Mouse (Mus musculus) megakaryocyte-erythroid progenitor cell, adult 5-6 weeks (primary cell): Measurements from ENCODE around the gene Ccdc194. TPM values are rescaled to one million over a fixed set of nuclear protein-coding genes. Genes with fewer than 3 reads are reported as not detected.

ENCODE experiments used
- total RNA-seq, 2 experiments: library from RNA; stranded (forward) in 1 of 2; stranded (reverse) in 1 of 2; fragments of 200-1000, 215-1000 nt in 1 of 2; fragments of >200 nt in 1 of 2; fragmentation: Nextera tagmentation in 1 of 2; gene quantifications; 2 replicates each; pipeline ENCODE4 v1.2.3; 2014 to 2017

Ccdc194 gene
- total RNA-seq, 2 experiments from 2014 or later, result not detected

Other genes with a start within 250 kb of the Ccdc194 start
- 147 and 161 TPM in 2 replicates for gene Use1, start 158.9 kb downstream of the Ccdc194 start, total RNA-seq (2014; fragmentation: Nextera tagmentation)
- 129 and 139 TPM in 2 replicates for gene Use1, start 158.9 kb downstream of the Ccdc194 start, total RNA-seq (2017)
- gene Ocel1, start 154.4 kb downstream of the Ccdc194 start, total RNA-seq (2014; fragmentation: Nextera tagmentation), result 6.4 and 7.4 TPM in 2 replicates
- 8.1 and 13.8 TPM in 2 replicates for gene Ocel1, start 154.4 kb downstream of the Ccdc194 start, total RNA-seq (2017)
- 1.4 and 3.2 TPM in 2 replicates for gene Nr2f6, start 143.8 kb downstream of the Ccdc194 start, total RNA-seq (2014; fragmentation: Nextera tagmentation)
- 1.7 TPM in 1 of 2 replicates, not detected in the other for gene Nr2f6, start 143.8 kb downstream of the Ccdc194 start, total RNA-seq (2017)
- not detected in 2 replicates for gene Ushbp1, start 129.9 kb downstream of the Ccdc194 start, total RNA-seq (2014; fragmentation: Nextera tagmentation)
- not detected in 2 replicates for gene Ushbp1, start 129.9 kb downstream of the Ccdc194 start, total RNA-seq (2017)
- gene Babam1, start 128.8 kb downstream of the Ccdc194 start, total RNA-seq (2014; fragmentation: Nextera tagmentation), result 107 and 130 TPM in 2 replicates
- gene Babam1, start 128.8 kb downstream of the Ccdc194 start, total RNA-seq (2017), result 73.7 and 90.2 TPM in 2 replicates
- gene Ankle1, start 119.7 kb downstream of the Ccdc194 start, total RNA-seq (2014; fragmentation: Nextera tagmentation), result 42.2 and 46.2 TPM in 2 replicates
- gene Ankle1, start 119.7 kb downstream of the Ccdc194 start, total RNA-seq (2017), result 13.3 and 23.5 TPM in 2 replicates
- gene Abhd8, start 62.1 kb downstream of the Ccdc194 start, total RNA-seq (2014; fragmentation: Nextera tagmentation), result 5.3 and 7.1 TPM in 2 replicates
- 4.7 and 6.3 TPM in 2 replicates for gene Abhd8, start 62.1 kb downstream of the Ccdc194 start, total RNA-seq (2017)
- gene Mrpl34, start 60.8 kb downstream of the Ccdc194 start, total RNA-seq (2014; fragmentation: Nextera tagmentation), result 82.3 and 120 TPM in 2 replicates
- gene Mrpl34, start 60.8 kb downstream of the Ccdc194 start, total RNA-seq (2017), result 46.7 and 63.4 TPM in 2 replicates
- 31.4 and 47.5 TPM in 2 replicates for gene Dda1, start 56.5 kb downstream of the Ccdc194 start, total RNA-seq (2014; fragmentation: Nextera tagmentation)
- gene Dda1, start 56.5 kb downstream of the Ccdc194 start, total RNA-seq (2017), result 13.3 and 19.6 TPM in 2 replicates
- 2.4 and 4.5 TPM in 2 replicates for gene Ano8, start 39.7 kb downstream of the Ccdc194 start, total RNA-seq (2014; fragmentation: Nextera tagmentation)
- 2.3 and 3.4 TPM in 2 replicates for gene Ano8, start 39.7 kb downstream of the Ccdc194 start, total RNA-seq (2017)
- gene Gtpbp3, start 37.6 kb downstream of the Ccdc194 start, total RNA-seq (2014; fragmentation: Nextera tagmentation), result 15.1 and 20.3 TPM in 2 replicates
- gene Gtpbp3, start 37.6 kb downstream of the Ccdc194 start, total RNA-seq (2017), result 18.7 and 32.1 TPM in 2 replicates
- gene Plvap, start 14.0 kb downstream of the Ccdc194 start, total RNA-seq (2014; fragmentation: Nextera tagmentation), result 7.2 and 8.9 TPM in 2 replicates
- 6.9 and 9.3 TPM in 2 replicates for gene Plvap, start 14.0 kb downstream of the Ccdc194 start, total RNA-seq (2017)
- 31.1 and 46.7 TPM in 2 replicates for gene Bst2, start 11.7 kb upstream of the Ccdc194 start, total RNA-seq (2014; fragmentation: Nextera tagmentation)
- gene Bst2, start 11.7 kb upstream of the Ccdc194 start, total RNA-seq (2017), result 34.9 and 90.9 TPM in 2 replicates
- 19.9 and 24.4 TPM in 2 replicates for gene Mvb12a, start 17.2 kb upstream of the Ccdc194 start, total RNA-seq (2014; fragmentation: Nextera tagmentation)
- gene Mvb12a, start 17.2 kb upstream of the Ccdc194 start, total RNA-seq (2017), result 23.9 and 31.7 TPM in 2 replicates
- not detected in 2 replicates for gene Tmem221, start 33.2 kb upstream of the Ccdc194 start, total RNA-seq (2014; fragmentation: Nextera tagmentation)
- not detected in 2 replicates for gene Tmem221, start 33.2 kb upstream of the Ccdc194 start, total RNA-seq (2017)
- not detected in 2 replicates for gene Nxnl1, start 40.9 kb upstream of the Ccdc194 start, total RNA-seq (2014; fragmentation: Nextera tagmentation)
- gene Nxnl1, start 40.9 kb upstream of the Ccdc194 start, total RNA-seq (2017), result not detected in 2 replicates
- 3.0 and 6.3 TPM in 2 replicates for gene Slc27a1, start 43.2 kb upstream of the Ccdc194 start, total RNA-seq (2014; fragmentation: Nextera tagmentation)
- 0.95 and 3.1 TPM in 2 replicates for gene Slc27a1, start 43.2 kb upstream of the Ccdc194 start, total RNA-seq (2017)
- 104 and 132 TPM in 2 replicates for gene Pgls, start 66.5 kb upstream of the Ccdc194 start, total RNA-seq (2014; fragmentation: Nextera tagmentation)
- gene Pgls, start 66.5 kb upstream of the Ccdc194 start, total RNA-seq (2017), result 76.2 and 80.7 TPM in 2 replicates
- 15.9 and 42.5 TPM in 2 replicates for gene Fam129c, start 71.9 kb upstream of the Ccdc194 start, total RNA-seq (2014; fragmentation: Nextera tagmentation)
- gene Fam129c, start 71.9 kb upstream of the Ccdc194 start, total RNA-seq (2017), result 0.14 and 15.0 TPM in 2 replicates
- gene Colgalt1, start 85.3 kb upstream of the Ccdc194 start, total RNA-seq (2014; fragmentation: Nextera tagmentation), result 55.8 and 58.0 TPM in 2 replicates
- 40.1 and 44.4 TPM in 2 replicates for gene Colgalt1, start 85.3 kb upstream of the Ccdc194 start, total RNA-seq (2017)
- gene Unc13a, start 146.0 kb upstream of the Ccdc194 start, total RNA-seq (2014; fragmentation: Nextera tagmentation), result 0.26 and 0.64 TPM in 2 replicates
- 0.27 TPM in 1 of 2 replicates, not detected in the other for gene Unc13a, start 146.0 kb upstream of the Ccdc194 start, total RNA-seq (2017)
- 5.2 and 10.4 TPM in 2 replicates for gene Jak3, start 150.6 kb upstream of the Ccdc194 start, total RNA-seq (2014; fragmentation: Nextera tagmentation)
- gene Jak3, start 150.6 kb upstream of the Ccdc194 start, total RNA-seq (2017), result 1.8 and 4.5 TPM in 2 replicates
- gene Insl3, start 163.5 kb upstream of the Ccdc194 start, total RNA-seq (2014; fragmentation: Nextera tagmentation), result 6.4 and 17.6 TPM in 2 replicates
- 0.88 and 4.8 TPM in 2 replicates for gene Insl3, start 163.5 kb upstream of the Ccdc194 start, total RNA-seq (2017)
- 0.42 and 0.79 TPM in 2 replicates for gene B3gnt3, start 176.1 kb upstream of the Ccdc194 start, total RNA-seq (2014; fragmentation: Nextera tagmentation)
- 0.30 and 0.99 TPM in 2 replicates for gene B3gnt3, start 176.1 kb upstream of the Ccdc194 start, total RNA-seq (2017)
- gene Fcho1, start 200.0 kb upstream of the Ccdc194 start, total RNA-seq (2014; fragmentation: Nextera tagmentation), result 183 and 235 TPM in 2 replicates
- gene Fcho1, start 200.0 kb upstream of the Ccdc194 start, total RNA-seq (2017), result 68.1 and 88.4 TPM in 2 replicates